Mouse (Mus musculus) adrenal gland, adult 18-20 months (tissue): ENCODE measurements around the gene Ncaph2. TPM values are rescaled to one million over a fixed set of nuclear protein-coding genes. Genes with fewer than 3 reads are reported as not detected.

ENCODE experiments used
- DNase-seq, 2 experiments: peaks; one replicate each; pipeline ENCODE4 v3.0.0; 2021 to 2022; ENCODE audit warnings: low spot score in 2 of 2
- total RNA-seq, 2 experiments: library from RNA; stranded (reverse); gene quantifications; 1 replicate in 1 of 2; 2 replicates in 1 of 2; pipeline ENCODE4 v1.2.3; 2021

The Ncaph2 gene
- total RNA-seq, 2 experiments from 2014 or later, result 67.7 to 69.6 TPM

- DNase-seq, result no peak
These were observed 15.8 kb upstream of the Ncaph2 start for GRCm38 (mm10) chr15:89339696-89340095.

- DNase-seq, result no peak
These were observed 15.4 kb upstream of the Ncaph2 start for GRCm38 (mm10) chr15:89340136-89340535.

GRCm38 (mm10) chr15:89341678-89342077 is 13.8 kb upstream of the Ncaph2 start:
- DNase-seq, result no peak

- no peak for DNase-seq
These were observed 12.2 kb upstream of the Ncaph2 start for GRCm38 (mm10) chr15:89343325-89343724.

GRCm38 (mm10) chr15:89350447-89350846 is 5.1 kb upstream of the Ncaph2 start:
- no peak for DNase-seq

GRCm38 (mm10) chr15:89351302-89351701 is 4.2 kb upstream of the Ncaph2 start:
- DNase-seq, result no peak

GRCm38 (mm10) chr15:89352054-89352453 is 3.5 kb upstream of the Ncaph2 start:
- DNase-seq, result no peak

- DNase-seq, result no peak
These were observed 2.7 kb upstream of the Ncaph2 start for GRCm38 (mm10) chr15:89352795-89353194.

- no peak for DNase-seq
These were observed 1.7 kb upstream of the Ncaph2 start for GRCm38 (mm10) chr15:89353837-89354236.

GRCm38 (mm10) chr15:89354455-89354854 is 1.1 kb upstream of the Ncaph2 start:
- no peak for DNase-seq

- DNase-seq, result no peak
These were observed 853 bp downstream of the Ncaph2 start for GRCm38 (mm10) chr15:89356372-89356771.

GRCm38 (mm10) chr15:89358784-89359183 is 3.3 kb downstream of the Ncaph2 start:
- DNase-seq, result no peak

GRCm38 (mm10) chr15:89363051-89363450 is 7.5 kb downstream of the Ncaph2 start:
- no peak for DNase-seq

- no peak for DNase-seq
These were observed 9.6 kb downstream of the Ncaph2 start for GRCm38 (mm10) chr15:89365141-89365551.

GRCm38 (mm10) chr15:89372068-89372467 is 16.5 kb downstream of the Ncaph2 start:
- no peak for DNase-seq

GRCm38 (mm10) chr15:89372536-89372935 is 17.0 kb downstream of the Ncaph2 start:
- DNase-seq, result no peak

GRCm38 (mm10) chr15:89373027-89373761 is 17.7 kb downstream of the Ncaph2 start:
- peak; percentile 76 to 84 for DNase-seq

- DNase-seq, result peak; percentile 94 to 97
These were observed 18.3 kb downstream of the Ncaph2 start, which contains the start of gene Sco2 for GRCm38 (mm10) chr15:89373762-89374248. Sco2 (minus strand) TSS chr15:89373846.

- DNase-seq, result no peak
These were observed 18.8 kb downstream of the Ncaph2 start for GRCm38 (mm10) chr15:89374340-89374739.

GRCm38 (mm10) chr15:89374801-89375534 is 19.4 kb downstream of the Ncaph2 start:
- no peak for DNase-seq

- no peak for DNase-seq
These were observed 20.5 kb downstream of the Ncaph2 start for GRCm38 (mm10) chr15:89376040-89376439.

- no peak for DNase-seq
These were observed 21.4 kb downstream of the Ncaph2 start, which contains the start of gene Tymp for GRCm38 (mm10) chr15:89376957-89377356. Tymp (minus strand) TSS chr15:89377039.
